Mouse (Mus musculus) liver, postnatal 0 days (tissue): ENCODE measurements at regions not wholly inside any gene's neighbourhood (a gene's known extent, or its start where the extent isn't known, plus 50 kb on each side); places are given as distances from the start of the nearest gene placed in this dataset.

Experiments used
- CTCF ChIP-seq: sonication (generic); IDR thresholded peaks from 2 replicates; pipeline ENCODE4 v1.5.1; 2016; ENCODE audit warnings: antibody characterized with exemption, low read depth
- EP300 ChIP-seq: IDR thresholded peaks from 2 replicates; pipeline ENCODE4 v1.6.1; 2016; ENCODE audit warnings: antibody characterized with exemption, low read depth, mild to moderate bottlenecking

DNA sequence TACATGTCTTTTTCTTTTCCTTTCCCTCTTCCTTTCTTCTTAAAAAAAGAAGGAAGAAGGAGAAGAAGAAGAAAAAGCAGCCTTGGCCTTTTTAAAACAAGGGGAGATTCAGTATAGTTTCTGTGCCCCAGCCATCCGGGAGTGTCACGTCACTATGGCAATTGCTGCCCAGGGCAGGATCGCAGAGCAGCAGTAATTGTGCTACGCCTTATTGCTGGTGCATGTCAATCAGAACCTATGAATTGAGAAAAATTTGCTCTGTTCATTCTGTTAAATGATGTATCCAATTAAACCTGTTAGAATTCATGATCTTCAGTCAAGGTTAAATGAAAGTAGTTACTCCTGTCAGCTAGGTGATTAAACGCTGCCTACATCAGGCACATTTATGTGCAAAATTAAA, 85.4 kb downstream of the Cdca7 start:
- TF ChIP-seq CTCF: no peak
- TF ChIP-seq EP300: no peak
